19 mouse cellular contexts compared by ENCODE assay signal in the genomic region with DNA sequence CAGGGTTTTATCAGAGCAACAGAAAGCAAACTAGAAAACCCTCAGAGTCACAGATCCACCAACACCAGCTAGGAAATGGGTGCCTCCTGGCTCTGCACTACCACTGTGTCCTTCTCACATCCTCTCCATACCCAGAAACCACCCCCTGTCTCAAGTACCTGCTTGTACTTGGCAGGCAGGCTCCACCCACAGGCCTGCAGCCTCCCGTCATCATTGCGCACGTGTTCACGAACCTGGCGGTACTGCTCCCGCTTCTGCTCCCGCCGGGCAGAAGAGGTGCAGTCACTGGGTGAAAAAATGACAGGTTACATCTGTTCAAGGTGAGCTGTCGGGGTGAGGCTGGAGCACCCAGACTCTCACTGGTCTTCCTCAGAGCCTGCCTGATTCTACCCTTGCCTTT. TPM values are rescaled to one million over a fixed set of nuclear protein-coding genes. Genes with fewer than 3 reads are reported as not detected.
DNase-seq lines count a peak whose midpoint lies in the region; ATAC-seq and TF ChIP-seq lines count a peak whose summit lies in the region.
"Had no signal": no experiment of that assay in that cellular context is flagged by ENCODE, and none has a peak within 500 bp of the region (broad histone marks: within the 10 kb centered on the region; RNA-seq: fewer than 3 reads in every experiment).

No protein-coding gene starts in this region.

- TF ChIP-seq EP300 in liver, postnatal 0 days (IDR thresholded peaks at IDR 0.05; ENCODE audit: low read depth), result no peak

- peak overlapping the region; percentile 79; the same call in 1 of the 2 replicates for H3K27ac ChIP-seq in layer of hippocampus, adult 2 months
- H3K27ac ChIP-seq in liver, embryonic 11.5 days (ENCODE audit: low read depth, low read length), result peak overlapping the region; percentile 92
- peak overlapping the region; percentile 89 for H3K27ac ChIP-seq in liver, postnatal 0 days (ENCODE audit: low read depth)
- H3K27ac ChIP-seq: embryonic facial prominence, embryonic 15.5 days; hindbrain, embryonic 13.5 days; kidney, embryonic 15.5 days; limb, embryonic 12.5 days; midbrain, embryonic 15.5 days had no signal

- ATAC-seq in liver, embryonic 11.5 days (replicated peaks; ENCODE audit: low FRiP score), result no peak
- no peak for ATAC-seq in liver, postnatal 0 days
- ATAC-seq: forebrain, embryonic 14.5 days; midbrain, embryonic 15.5 days had no signal

- no peaks in the 10 kb centered on the region for H3K27me3 ChIP-seq in liver, embryonic 11.5 days (replicated peaks; ENCODE audit: control insufficient read depth, insufficient read depth, low read length)
- no peaks in the 10 kb centered on the region for H3K27me3 ChIP-seq in liver, postnatal 0 days (ENCODE audit: insufficient read depth, low read length)
- H3K27me3 ChIP-seq: CH12.LX; embryonic facial prominence, embryonic 15.5 days; hindbrain, embryonic 13.5 days; kidney, embryonic 15.5 days; limb, embryonic 12.5 days; midbrain, embryonic 15.5 days had no signal

- DNase-seq in layer of hippocampus, adult 2 months (ENCODE audit: low spot score in 2 of 2), result no peak
- no peak for DNase-seq in layer of hippocampus, adult 8-10 months (ENCODE audit: low spot score in 2 of 2)
- peak; percentile 59 for DNase-seq in ZHBTc4 (ENCODE audit: low read depth, low spot score)
- DNase-seq in liver, embryonic 11.5 days (ENCODE audit: low spot score), result no peak
- no peak for DNase-seq in liver, postnatal 0 days
- no peak for DNase-seq in T-cell, adult 2 months (ENCODE audit: low spot score)
- DNase-seq in retina, embryonic 14.5 days (ENCODE audit: low spot score), result no peak
- DNase-seq: cerebellum, adult 11 months; gastrocnemius, postnatal 25 days; lung, embryonic 14.5 days; right cerebral cortex, postnatal 14 days; thymus, adult 18-20 months had no signal

- H3K4me1 ChIP-seq in liver, embryonic 11.5 days (replicated peaks; ENCODE audit: control insufficient read depth, insufficient read depth, low read length), result peaks cover 18% of the 10 kb centered on the region
- H3K4me1 ChIP-seq in liver, postnatal 0 days (ENCODE audit: insufficient read depth), result peaks cover 14% of the 10 kb centered on the region
- H3K4me1 ChIP-seq: embryonic facial prominence, embryonic 15.5 days; kidney, embryonic 15.5 days; limb, embryonic 12.5 days; midbrain, embryonic 15.5 days had no signal

- no peaks in the 10 kb centered on the region for H3K9me3 ChIP-seq in liver, embryonic 11.5 days (ENCODE audit: control insufficient read depth, low read length)
- H3K9me3 ChIP-seq in liver, postnatal 0 days (ENCODE audit: low read length), result no peaks in the 10 kb centered on the region
- H3K9me3 ChIP-seq: embryonic facial prominence, embryonic 15.5 days; hindbrain, embryonic 13.5 days; kidney, embryonic 15.5 days; limb, embryonic 12.5 days; midbrain, embryonic 15.5 days had no signal

- peak overlapping the region; percentile 17; the same call in 1 of the 2 replicates for H3K9ac ChIP-seq in liver, embryonic 11.5 days (ENCODE audit: low read depth, low read length)
- 0 out of 2 replicates have a peak overlapping the region, but pooled peaks have one; percentile 3 for H3K9ac ChIP-seq in liver, postnatal 0 days (replicated peaks)
- H3K9ac ChIP-seq: embryonic facial prominence, embryonic 15.5 days; hindbrain, embryonic 13.5 days; kidney, embryonic 15.5 days; limb, embryonic 12.5 days; lung, embryonic 14.5 days; midbrain, embryonic 15.5 days had no signal

- 90% methylated on average over 9 of the region's 9 CpGs for WGBS in liver, embryonic 11.5 days
- WGBS in liver, postnatal 0 days (ENCODE audit: insufficient replicate concordance), result 93% methylated on average over 9 of the region's 9 CpGs

- no peak overlapping the region for H3K4me3 ChIP-seq in layer of hippocampus, adult 2 months
- H3K4me3 ChIP-seq in liver, embryonic 11.5 days (ENCODE audit: low read depth, low read length), result no peak overlapping the region
- no peak overlapping the region for H3K4me3 ChIP-seq in liver, postnatal 0 days (ENCODE audit: low read depth, low read length)
- H3K4me3 ChIP-seq: embryonic facial prominence, embryonic 15.5 days; hindbrain, embryonic 13.5 days; kidney, embryonic 15.5 days; limb, embryonic 12.5 days; midbrain, embryonic 15.5 days had no signal

- no peak for TF ChIP-seq CTCF in layer of hippocampus, adult 2 months (conservative IDR thresholded peaks at IDR 0.05)
- no peak for TF ChIP-seq CTCF in liver, postnatal 0 days (IDR thresholded peaks at IDR 0.05; ENCODE audit: low read depth)

- no peak overlapping the region for H3K4me2 ChIP-seq in liver, embryonic 11.5 days
- no peak overlapping the region for H3K4me2 ChIP-seq in liver, postnatal 0 days (ENCODE audit: low read depth, low read length)
- H3K4me2 ChIP-seq: embryonic facial prominence, embryonic 15.5 days; hindbrain, embryonic 13.5 days; kidney, embryonic 15.5 days; limb, embryonic 12.5 days; lung, embryonic 14.5 days; midbrain, embryonic 15.5 days had no signal

- H3K36me3 ChIP-seq in liver, embryonic 11.5 days (ENCODE audit: control insufficient read depth, insufficient read depth, low read length), result peaks cover 64% of the 10 kb centered on the region
- peaks cover 93% of the 10 kb centered on the region for H3K36me3 ChIP-seq in liver, postnatal 0 days (replicated peaks; ENCODE audit: insufficient read depth, low read length)

RNA-seq across cellular contexts. Expression of a gene that starts 7.5 kb away (rescaled TPM):
- total RNA-seq in layer of hippocampus, adult 2 months (2021), result 10 to 100 TPM; 60.1 to 63.7 TPM
- 10 to 100 TPM; 50.9 to 64.2 (median 51.9) TPM for total RNA-seq in layer of hippocampus, adult 8-10 months (2022)
- polyA plus RNA-seq in liver, embryonic 11.5 days (2014; fragmentation: Nextera tagmentation; extraction: Ambion mirVana), result 70.5 and 76.3 TPM in 2 replicates
- polyA plus RNA-seq in liver, postnatal 0 days (2015; fragmentation: Nextera tagmentation; extraction: Ambion mirVana), result 37.1 and 37.8 TPM in 2 replicates

RNA-seq across cellular contexts. Expression of a gene that starts 8.9 kb away (rescaled TPM):
- total RNA-seq in layer of hippocampus, adult 2 months (2021), result 10 to 100 TPM; 80.4 to 85.1 TPM
- total RNA-seq in layer of hippocampus, adult 8-10 months (2022), result 10 to 100 TPM; 63.3 to 78.7 (median 73.4) TPM
- 123 and 129 TPM in 2 replicates for polyA plus RNA-seq in liver, embryonic 11.5 days (2014; fragmentation: Nextera tagmentation; extraction: Ambion mirVana)
- 99.6 and 101 TPM in 2 replicates for polyA plus RNA-seq in liver, postnatal 0 days (2015; fragmentation: Nextera tagmentation; extraction: Ambion mirVana)

RNA-seq across cellular contexts. Expression of a gene that starts 8.9 kb away (rescaled TPM):
- total RNA-seq in layer of hippocampus, adult 2 months (2021), result 10 to 100 TPM; 66.9 to 72.7 TPM
- total RNA-seq in layer of hippocampus, adult 8-10 months (2022), result 10 to 100 TPM; 54.6 to 64.3 (median 62.0) TPM
- 21.9 and 23.4 TPM in 2 replicates for polyA plus RNA-seq in liver, embryonic 11.5 days (2014; fragmentation: Nextera tagmentation; extraction: Ambion mirVana)
- 11.3 and 11.9 TPM in 2 replicates for polyA plus RNA-seq in liver, postnatal 0 days (2015; fragmentation: Nextera tagmentation; extraction: Ambion mirVana)

RNA-seq across cellular contexts. Expression of a gene that starts 17.3 kb away (rescaled TPM):
- total RNA-seq in layer of hippocampus, adult 2 months (2021), result 10 to 100 TPM; 43.6 to 45.0 TPM
- total RNA-seq in layer of hippocampus, adult 8-10 months (2022), result 10 to 100 TPM; 40.6 to 45.3 (median 41.8) TPM
- polyA plus RNA-seq in liver, embryonic 11.5 days (2014; fragmentation: Nextera tagmentation; extraction: Ambion mirVana), result 35.0 and 40.9 TPM in 2 replicates
- polyA plus RNA-seq in liver, postnatal 0 days (2015; fragmentation: Nextera tagmentation; extraction: Ambion mirVana), result 43.5 and 45.5 TPM in 2 replicates

RNA-seq across cellular contexts. Expression of a gene that starts 17.6 kb away (rescaled TPM):
- 10 to 100 TPM; 34.3 to 35.8 TPM for total RNA-seq in layer of hippocampus, adult 2 months (2021)
- 10 to 100 TPM; 32.1 to 36.8 (median 33.3) TPM for total RNA-seq in layer of hippocampus, adult 8-10 months (2022)
- polyA plus RNA-seq in liver, embryonic 11.5 days (2014; fragmentation: Nextera tagmentation; extraction: Ambion mirVana), result 123 and 135 TPM in 2 replicates
- 41.5 and 46.4 TPM in 2 replicates for polyA plus RNA-seq in liver, postnatal 0 days (2015; fragmentation: Nextera tagmentation; extraction: Ambion mirVana)
